Mouse (Mus musculus) cortical plate, adult 2 months (tissue): ENCODE data around the gene Pex14.

Experiments used
- CTCF ChIP-seq: fragments of 200-500 bp; IDR thresholded peaks from 2 replicates; pipeline ENCODE4 v1.5.1; 2011; ENCODE audit warnings: mild to moderate bottlenecking, control low read depth, low read length; ENCODE audit not compliant: insufficient read depth; ENCODE audit errors: extremely low read depth
- POLR2A ChIP-seq: fragments of 200-500 bp; IDR thresholded peaks from 2 replicates; pipeline ENCODE4 v1.6.1; 2011; ENCODE audit warnings: mild to moderate bottlenecking, low read length, control low read depth; ENCODE audit not compliant: insufficient read depth; ENCODE audit errors: extremely low read depth

- TF ChIP-seq POLR2A (no peak), CTCF (no peak)
These were observed 121.3 kb downstream of the Pex14 start for GRCm38 (mm10) chr4:148978221-148978855.
